Mouse (Mus musculus): ENCODE results near the gene Gm6583.

DNA sequence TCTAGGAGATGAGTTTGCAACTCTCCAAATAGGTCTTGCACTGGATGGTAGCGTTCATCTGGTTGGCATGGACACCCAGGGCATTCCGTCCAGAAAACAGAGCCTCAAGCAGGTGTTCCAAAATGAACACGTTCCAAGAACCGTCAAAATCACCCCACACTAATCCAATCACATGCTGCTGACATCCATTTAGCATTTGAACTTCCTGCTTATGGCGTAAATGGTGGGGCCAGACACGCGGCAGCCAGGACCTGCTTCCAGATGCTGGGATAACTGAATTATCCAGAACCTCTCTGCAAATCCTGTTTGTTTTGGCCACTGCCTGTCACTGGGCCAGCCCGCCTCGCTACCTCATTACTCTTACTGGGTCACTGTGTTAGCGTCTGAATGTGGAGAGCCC is 43.5 kb upstream of the Gm6583 start:
- no peak for TF ChIP-seq CTCF (IDR thresholded peaks at IDR 0.05; ENCODE audit: borderline replicate concordance, insufficient read depth, low read length)
- no peak for TF ChIP-seq POLR2A (IDR thresholded peaks at IDR 0.05; ENCODE audit: low read depth, low read length)

Measured in embryonic fibroblast, embryonic 13.5 days (primary cell).